Mouse (Mus musculus): ENCODE measurements around the gene Hsf2bp. TPM values are rescaled to one million over a fixed set of nuclear protein-coding genes. Genes with fewer than 3 reads are reported as not detected.

The Hsf2bp gene
- total RNA-seq, 2 experiments from 2014 or later = 1.2 to 1.6 TPM

DNA sequence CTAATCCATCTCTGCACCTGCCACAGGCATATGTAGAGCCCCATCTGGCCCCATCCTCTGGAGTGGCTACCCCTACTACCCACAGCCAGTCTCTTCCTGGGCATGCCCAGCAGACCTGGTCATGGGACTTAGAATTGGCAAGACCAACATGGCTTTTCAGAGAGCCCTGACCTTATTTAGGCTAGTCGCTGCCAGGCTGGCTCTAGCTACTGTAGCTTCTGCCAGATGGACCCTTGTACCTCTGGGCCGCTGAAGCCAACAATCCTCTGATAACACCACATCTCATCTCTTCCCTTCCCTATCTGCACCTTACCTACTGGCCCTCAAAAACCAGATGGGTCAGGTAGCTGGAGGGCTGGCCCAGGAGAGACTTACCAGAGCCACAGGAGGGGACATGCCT lies 127.2 kb downstream of the Hsf2bp start:
- no peak for DNase-seq (ENCODE audit: low spot score in 2 of 2)

DNA sequence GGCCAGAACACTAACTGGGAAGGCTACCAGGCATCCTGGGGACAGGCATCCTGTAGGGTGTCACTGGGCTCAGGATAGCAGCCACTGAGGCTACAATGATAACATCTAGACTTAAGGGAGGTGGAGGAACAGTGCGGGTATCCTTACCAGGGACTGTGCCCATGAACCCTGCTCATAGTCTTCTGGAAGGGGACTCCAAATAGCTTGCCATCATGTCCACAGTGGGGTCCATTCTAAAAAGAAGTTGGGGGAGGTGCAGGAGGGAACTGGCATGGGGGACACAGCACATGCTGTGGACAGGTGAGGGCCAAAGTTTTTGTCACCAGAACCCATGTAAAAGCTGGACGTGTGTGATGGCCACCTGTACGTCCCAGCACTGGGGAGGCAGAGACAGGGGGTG lies 129.7 kb downstream of the Hsf2bp start:
- no peak for DNase-seq (ENCODE audit: low spot score in 2 of 2)

DNA sequence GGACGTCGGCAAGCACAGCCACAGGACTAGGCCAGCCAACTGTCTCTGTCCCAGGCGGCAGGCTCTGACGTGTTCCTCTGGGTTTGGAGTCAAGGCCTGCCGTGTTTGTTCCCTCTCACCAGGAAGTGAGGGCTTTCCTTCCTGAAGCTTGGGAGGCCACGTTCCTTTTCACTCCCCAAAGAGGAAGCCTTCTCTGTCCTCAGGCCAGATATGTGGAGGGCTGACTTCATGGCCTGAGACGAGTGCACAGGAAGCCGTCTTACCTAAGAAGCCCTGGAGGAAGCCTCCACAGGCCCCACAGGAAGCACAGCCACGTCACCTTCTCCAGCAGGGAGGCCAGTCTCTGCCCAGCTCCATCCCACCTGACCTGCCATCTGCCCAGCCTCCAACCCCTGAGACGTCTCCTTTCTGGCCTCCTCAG lies 130.3 kb downstream of the Hsf2bp start:
- no peak for DNase-seq (ENCODE audit: low spot score in 2 of 2)

DNA sequence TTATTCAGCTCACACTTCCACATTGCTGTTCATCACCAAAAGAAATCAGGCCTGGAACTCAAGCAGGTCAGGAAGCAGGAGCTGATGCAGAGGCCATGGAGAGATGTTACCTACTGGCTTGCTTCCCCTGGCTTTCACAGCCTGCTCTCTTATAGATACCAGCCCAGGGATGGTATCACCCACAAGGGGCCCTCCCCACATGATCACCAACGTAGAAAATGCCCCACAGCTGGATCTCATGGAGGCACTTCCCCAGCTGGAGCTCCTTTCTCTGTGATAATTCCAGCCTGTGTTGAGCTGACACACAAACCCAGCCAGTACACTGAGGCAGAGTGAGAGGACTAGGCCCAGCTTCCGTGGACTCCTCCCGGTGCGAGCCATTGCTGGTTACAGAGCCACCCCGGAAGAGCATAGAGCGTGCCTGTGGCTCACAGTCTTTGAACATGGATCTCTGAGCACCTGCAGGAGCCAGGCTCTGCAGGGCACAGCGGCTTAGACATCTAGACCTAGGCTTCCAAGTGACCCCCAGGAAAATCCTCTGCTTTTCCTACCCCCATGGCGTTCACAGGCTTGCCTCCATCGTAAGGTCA lies 130.9 kb downstream of the Hsf2bp start:
- DNase-seq (ENCODE audit: low spot score in 2 of 2) = no peak

DNA sequence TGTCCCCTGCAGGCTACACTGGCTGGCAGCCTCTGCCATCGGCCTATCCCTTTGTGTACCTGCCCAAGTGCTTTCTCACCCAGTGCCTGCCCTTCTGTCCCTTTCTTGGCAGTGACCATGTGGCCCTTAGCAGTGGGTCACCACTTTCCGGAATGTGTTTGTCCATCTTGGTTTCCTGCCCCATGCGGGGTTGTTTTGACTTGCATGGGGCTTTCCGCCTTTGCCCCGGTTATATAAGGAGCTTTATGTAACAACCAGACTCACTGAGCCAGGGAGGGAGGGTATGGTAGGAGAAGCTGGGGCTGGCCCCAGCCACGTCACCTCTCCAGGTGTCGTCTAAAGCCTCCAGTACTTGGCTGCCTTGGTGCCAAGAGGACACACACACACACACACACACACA lies 132.1 kb downstream of the Hsf2bp start:
- no peak for DNase-seq (ENCODE audit: low spot score in 2 of 2)

DNA sequence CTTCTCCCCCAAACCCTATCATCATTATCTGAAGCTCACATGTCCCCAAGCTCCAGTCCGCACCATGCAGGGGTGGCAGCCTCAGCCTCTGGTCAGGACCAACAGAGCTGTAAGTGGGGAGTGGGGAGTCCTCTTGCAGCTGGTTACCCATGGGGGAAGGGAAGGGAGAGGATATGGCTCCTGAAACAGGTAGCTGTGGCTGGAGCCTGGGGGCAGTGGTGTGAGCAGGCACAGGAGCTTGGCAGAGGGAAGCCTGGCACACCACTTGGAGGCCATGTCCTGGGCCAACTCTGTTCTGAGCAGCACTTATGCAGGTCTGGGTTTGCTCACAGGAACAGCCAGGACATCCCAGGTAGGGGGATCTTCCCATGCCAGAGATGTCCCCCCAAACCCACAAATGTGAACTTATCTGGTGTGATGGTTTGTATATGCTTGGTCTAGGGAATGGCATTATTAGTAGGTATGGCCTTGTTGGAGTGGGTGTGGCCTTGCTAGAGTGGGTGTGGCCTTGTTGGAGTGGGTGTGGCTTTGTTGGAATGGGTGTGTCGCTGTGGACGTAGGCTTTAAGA lies 133.4 kb downstream of the Hsf2bp start:
- DNase-seq (ENCODE audit: low spot score in 2 of 2) = no peak

DNA sequence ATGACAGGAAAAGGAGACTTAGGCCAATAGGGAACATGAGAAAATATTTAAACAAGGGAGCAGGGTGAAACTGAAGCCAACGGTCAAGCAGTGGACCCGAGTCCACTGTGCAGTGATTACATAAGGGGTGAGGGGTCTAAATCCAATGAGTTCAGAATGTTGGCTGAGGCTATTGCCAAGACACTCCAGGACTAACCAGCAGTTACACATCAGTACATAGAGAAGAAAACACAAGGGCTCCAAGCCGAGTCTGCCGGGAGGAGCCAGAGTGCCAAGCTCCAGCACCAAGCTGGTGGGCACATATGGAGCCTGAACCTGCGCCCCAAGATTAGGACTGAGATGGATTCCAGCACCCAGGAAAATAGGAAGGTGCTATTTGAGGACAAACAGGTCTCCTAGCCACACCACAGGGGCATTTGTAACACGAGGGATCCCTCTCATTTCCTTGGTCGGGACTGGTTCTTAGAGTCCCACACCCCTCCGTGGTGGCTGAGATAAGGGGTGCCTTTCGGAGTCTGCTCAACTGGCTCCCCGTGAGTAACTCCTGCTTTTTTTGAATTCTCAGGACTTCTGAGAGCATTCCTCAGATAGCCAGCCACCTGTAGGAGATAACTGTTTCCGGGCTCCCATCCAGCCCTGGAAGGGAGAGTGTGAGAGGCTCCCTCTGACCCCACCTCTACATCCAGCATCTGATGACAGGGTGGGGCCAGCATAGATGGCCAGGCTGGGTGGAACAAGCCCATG lies 134.5 kb downstream of the Hsf2bp start:
- DNase-seq (ENCODE audit: low spot score in 2 of 2) = no peak

DNA sequence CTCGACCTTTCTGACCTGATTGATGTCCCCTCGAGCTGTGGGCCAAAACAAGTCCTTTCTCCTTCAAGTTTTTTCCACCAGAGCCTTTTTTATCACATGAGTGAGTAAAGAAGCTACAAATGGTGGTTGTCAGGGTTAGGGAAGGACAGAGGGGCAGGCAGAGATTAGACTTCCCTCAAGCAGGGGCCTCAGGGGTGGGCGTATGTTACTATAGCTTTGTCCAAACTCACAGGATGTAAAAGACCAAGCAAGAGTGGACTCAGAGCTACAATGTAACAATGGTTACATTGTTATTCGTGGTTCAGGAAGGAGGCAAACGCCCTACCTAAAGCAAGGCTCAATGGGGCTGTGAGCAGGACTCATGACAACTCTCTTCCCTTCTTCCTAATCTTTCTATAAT lies 137.2 kb downstream of the Hsf2bp start:
- no peak for DNase-seq (ENCODE audit: low spot score in 2 of 2)

DNA sequence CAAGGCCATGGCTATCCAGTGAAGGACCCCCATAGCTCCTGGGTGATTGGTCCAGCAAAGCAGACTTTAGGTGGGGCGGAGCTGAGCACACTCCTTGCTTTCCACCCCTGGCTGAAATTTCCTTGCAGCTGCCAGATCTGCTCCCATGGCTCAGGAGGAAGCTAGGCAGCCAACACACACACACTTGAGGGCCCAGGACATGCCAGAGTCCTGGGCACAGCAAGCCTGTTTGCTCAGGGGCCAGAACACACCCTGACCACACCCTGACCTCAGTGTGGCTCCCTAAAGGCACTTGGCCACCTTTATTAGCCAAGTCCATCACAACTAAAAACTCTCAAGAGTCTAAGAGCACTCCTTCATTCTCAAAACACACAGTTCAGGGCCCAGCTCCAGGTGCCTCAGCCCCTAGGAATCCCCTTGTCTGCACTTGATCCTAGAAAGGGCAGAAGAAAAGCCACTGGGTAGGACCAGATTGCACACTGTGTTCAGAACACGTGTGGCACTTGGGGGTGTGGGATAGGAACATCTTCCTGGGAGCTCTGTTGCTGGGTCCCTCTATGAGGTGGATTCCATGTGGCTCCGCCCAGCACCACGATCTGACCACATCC lies 138.9 kb downstream of the Hsf2bp start:
- DNase-seq (ENCODE audit: low spot score in 2 of 2) = no peak

DNA sequence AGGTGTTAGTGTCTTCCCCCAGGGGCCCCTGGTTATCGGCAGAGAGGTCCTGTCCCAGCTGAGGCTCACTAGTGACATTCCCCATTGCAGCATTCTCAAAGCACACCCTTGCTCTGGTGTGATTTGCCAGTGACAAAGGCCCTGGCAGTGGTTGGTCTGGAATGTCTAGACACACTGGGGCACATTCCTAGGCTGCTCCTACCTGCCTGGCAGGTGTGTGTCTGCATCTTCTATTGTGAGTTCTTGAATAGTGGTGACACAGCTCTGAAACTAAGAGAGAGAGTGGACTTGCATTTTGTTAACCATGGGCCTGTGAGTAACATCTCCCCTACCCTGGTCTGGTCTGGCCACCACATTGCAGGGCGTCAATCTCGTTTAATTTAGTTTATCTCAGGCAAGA lies 139.4 kb downstream of the Hsf2bp start:
- no peak for DNase-seq (ENCODE audit: low spot score in 2 of 2)

DNA sequence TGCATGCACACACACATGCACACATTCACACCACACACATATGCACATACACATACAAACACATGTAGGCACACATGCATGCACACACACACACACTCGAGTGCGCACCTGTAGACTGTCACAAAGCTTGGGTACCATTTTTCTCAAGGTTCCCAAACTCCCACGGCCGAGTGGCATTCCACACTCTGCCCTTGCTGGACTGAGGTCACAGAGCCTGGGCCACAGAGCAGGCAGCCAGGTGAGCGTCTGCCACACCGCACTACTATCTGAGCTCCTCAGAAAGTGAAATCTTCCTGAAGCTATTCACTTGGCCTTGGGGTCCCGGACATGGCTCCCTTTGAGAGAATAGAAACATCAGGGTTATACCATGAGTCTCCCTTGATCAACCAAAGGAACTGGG lies 139.8 kb downstream of the Hsf2bp start:
- no peak for DNase-seq (ENCODE audit: low spot score in 2 of 2)

Other genes with a start within 250 kb of the Hsf2bp start
- 10 to 100 TPM; 16.1 to 16.7 TPM for gene Sik1, start 180.5 kb downstream of the Hsf2bp start, total RNA-seq (2021)
- 10 to 100 TPM; 17.1 to 17.8 TPM for gene Rrp1b, start 249 bp downstream of the Hsf2bp start, total RNA-seq (2021)
- 10 to 100 TPM; 15.3 to 15.9 TPM for gene Notch3, start 130.5 kb upstream of the Hsf2bp start, total RNA-seq (2021)
- under 1 TPM; 0.25 to 0.26 TPM for gene Ephx3, start 153.2 kb upstream of the Hsf2bp start, total RNA-seq (2021)
- 100 to 1,000 TPM; 118 to 125 TPM for gene Brd4, start 248.4 kb upstream of the Hsf2bp start, total RNA-seq (2021)

Measured in layer of hippocampus, postnatal 14 days (tissue).